Mouse (Mus musculus): ENCODE measurements around the gene Pate3.
"Not testable (repeated sequence)": the region's sequence is repeated elsewhere in the genome, so short reads cannot be mapped to it uniquely, and the experiment has no call there.

Gene Pate3

DNA sequence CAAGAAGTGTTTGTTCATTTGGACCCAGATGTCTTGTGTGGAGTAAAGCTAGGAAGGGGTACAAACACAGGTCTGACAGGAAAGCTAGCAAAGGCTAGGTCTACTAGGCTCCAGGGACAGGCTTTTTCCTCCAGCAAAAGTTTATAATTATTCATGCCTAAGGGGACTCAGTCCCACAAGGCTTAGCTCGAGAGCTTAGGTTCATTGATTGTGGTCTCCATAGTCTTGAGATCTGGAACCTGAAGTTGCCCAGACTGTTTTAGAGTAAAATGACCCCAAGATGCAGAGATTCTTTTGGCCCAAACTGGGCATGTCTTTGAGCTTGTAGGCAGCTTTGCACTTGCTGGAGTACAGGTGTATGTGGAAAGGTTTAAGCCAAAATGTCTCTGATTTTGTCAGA is at the start of gene Pate3:
Gene Pate3 (minus strand): TSS at position 101 of the 400 bp plus-strand sequence.
- DNase-seq (ENCODE audit: low read depth, low spot score): no peak

DNA sequence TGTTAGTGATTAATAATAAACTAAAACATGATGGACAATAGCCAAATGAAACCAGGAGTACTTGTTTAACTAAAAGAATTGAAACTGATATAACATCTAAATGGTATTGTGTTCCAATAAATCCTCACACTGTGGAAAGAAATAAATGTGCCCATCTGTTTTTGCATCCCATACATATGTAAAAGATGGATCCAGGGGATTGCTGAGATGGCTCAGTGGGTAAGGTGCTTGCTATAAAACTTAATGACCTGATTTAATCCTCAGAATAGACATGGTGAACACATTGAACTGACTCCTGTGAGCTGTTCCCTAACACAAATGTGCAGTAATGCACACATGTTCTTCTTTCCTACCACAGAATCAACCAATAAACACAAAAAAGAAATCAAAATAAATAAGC is 43.9 kb upstream of the Pate3 start:
- no peak for DNase-seq (ENCODE audit: low read depth, low spot score)

- DNase-seq (ENCODE audit: low read depth, low spot score): peak; percentile 13
Measured at GRCm38 (mm10) chr9:35687013-35687412, 39.0 kb upstream of the Pate3 start, which contains the start of gene Pate1. TSS of gene Pate1 (minus strand) at chr9:35687390.

GRCm38 (mm10) chr9:35673557-35673956 is 25.6 kb upstream of the Pate3 start:
- no peak for DNase-seq (ENCODE audit: low read depth, low spot score)

- no peak for DNase-seq (ENCODE audit: low read depth, low spot score)
Measured at GRCm38 (mm10) chr9:35632981-35633380, 15.0 kb downstream of the Pate3 start.

GRCm38 (mm10) chr9:35616784-35617183 is 31.2 kb downstream of the Pate3 start:
- DNase-seq (ENCODE audit: low read depth, low spot score): not testable (repeated sequence)

GRCm38 (mm10) chr9:35614005-35614404 is 34.0 kb downstream of the Pate3 start:
- DNase-seq (ENCODE audit: low read depth, low spot score): peak; percentile 2

DNA sequence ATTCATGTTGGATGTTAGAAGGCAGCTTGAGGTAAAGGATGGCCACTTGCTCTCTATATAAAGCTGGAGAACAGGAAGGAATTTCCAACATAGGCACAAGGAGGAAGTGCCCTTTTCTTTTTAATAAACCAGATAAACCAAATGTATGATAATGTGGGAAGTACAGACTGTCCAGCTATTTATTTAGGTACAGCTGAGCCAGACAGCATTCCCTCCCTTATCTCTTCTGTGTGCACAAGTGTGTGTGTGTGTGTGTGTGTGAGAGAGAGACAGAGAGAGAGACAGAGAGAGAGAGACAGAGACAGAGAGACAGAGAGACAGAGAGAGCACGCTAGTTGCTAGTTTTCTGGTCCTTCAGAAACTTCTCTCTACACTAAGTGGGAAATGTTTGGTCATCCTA is 36.2 kb downstream of the Pate3 start, which contains the start of gene Pate4:
Gene Pate4 (minus strand): TSS at position 101 of the 400 bp plus-strand sequence.
- DNase-seq (ENCODE audit: low read depth, low spot score): no peak

GRCm38 (mm10) chr9:35607647-35608405 is 40.2 kb downstream of the Pate3 start:
- no peak for DNase-seq (ENCODE audit: low read depth, low spot score)
